Mouse (Mus musculus) A20 (cell line): ENCODE data around the gene Rgs6.

Experiments
- DNase-seq: peaks from one replicate; pipeline ENCODE4 v3.0.0-alpha.2; 2011; ENCODE audit warnings: low read depth, low spot score

Rgs6 gene

DNA sequence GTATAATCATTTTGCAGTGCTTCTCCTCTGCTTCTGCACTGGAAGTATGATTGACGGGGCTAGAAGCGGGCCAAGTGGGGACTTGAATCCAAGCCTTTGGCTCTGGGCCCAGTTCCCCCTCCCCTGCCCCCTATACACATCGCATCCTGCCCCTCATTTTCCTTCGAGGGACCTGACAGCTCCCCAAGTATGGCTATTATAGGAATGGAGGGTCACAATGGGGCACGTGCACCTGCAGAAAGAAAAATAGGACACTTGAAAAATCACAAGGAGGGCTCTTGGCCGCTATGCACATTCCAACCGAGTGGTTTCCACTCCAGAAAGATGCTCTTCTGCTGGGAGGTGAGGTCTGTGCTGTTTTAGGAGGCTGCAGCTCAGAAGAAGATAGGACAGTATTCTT, 538.8 kb downstream of the Rgs6 start:
- DNase-seq: no peak

DNA sequence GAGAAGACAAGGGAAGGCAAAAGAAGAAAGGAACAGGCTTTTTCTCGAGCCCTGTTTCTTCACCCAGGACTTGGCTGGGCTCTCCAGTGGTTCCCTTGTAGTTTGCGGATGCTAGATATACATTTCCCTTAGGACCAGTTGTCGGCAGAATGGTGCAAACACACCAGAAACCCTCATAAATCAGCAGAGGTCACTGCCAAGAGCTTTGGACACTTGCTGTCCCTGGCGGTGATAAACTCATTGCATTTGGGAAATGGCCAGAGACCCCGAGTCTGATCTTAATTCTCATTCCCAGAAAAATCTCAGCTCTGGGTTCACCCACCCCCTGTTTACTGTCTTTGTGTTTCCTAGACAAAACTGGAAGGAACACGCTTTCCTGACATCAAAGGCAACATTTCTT, 539.9 kb downstream of the Rgs6 start:
- DNase-seq: no peak

DNA sequence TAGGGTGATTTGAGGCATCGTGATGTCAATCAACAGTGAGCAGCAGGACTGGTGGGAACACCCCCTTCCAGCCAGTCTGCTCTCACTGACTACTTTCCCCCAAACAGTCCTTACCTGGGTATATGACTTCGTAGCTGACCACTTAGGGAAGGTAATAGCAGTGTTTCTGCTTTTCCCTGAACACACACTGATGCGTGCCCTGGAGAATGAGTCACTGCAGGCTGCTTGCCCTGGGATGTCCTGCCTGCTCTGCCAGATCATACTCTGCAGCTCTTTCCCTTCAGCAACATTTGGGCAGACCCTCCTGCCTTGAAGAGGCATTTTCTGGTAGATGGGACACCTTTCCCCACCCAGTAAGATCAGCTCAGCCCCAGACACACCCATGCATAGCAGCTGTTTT, 540.5 kb downstream of the Rgs6 start:
- no peak for DNase-seq

DNA sequence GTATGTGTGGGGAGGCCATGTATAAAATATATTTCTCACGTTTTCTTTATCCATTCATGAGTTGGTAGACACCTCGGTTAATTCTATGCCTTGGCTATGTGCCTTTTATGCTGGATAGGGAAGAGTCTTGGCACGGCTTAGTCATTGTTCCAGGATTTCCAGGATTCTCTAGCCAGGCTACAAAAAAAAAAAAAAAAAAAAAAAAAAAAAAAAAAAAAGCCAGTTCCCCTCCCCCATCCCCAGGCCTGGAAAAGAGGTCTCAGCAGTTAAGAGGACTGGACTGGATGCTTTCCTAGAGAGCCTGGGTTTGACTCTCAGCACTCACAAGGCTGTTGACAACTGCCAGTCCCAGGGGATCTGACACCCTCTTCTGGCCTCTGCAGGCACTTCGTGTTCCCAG, 543.3 kb downstream of the Rgs6 start:
- DNase-seq: no peak

DNA sequence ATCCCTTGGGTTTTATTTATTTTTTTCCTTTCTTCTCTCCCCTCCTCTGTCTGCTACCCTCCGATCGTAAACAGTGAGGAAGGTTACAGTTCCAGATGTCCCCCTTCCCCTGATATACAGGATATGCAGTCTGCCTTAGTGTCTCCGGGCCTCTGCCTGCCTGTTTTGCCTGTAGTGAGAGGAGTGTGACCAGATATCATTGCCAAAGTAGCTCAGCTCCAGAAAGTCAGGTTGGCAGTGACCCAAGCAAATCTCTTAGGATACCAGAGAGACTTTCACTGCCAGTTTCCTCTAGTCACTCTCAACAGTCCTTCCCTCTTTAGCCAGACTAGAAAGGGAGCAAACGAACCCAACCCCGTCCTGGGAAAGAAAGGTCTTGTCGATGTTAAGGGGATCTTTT, 545.7 kb downstream of the Rgs6 start:
- no peak for DNase-seq

DNA sequence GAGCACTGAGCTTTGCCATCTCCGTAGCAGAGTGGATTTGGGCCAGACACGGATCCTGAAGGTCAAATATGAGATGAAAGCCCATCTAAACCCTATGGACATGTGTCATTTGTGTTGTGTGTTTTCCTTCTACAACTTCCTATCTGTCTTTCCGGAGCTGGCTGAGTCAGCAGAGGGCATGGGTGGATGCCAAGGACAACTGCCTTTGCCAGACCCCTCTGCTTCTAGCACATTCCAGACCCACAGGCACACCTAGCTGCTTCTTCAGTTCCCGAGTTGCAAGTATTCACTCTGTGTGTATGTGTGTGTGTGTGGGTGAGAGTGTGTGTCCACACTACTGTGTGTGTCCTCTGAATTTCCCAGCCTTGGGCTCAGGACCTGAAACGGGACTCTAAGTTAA, 547.9 kb downstream of the Rgs6 start:
- no peak for DNase-seq

DNA sequence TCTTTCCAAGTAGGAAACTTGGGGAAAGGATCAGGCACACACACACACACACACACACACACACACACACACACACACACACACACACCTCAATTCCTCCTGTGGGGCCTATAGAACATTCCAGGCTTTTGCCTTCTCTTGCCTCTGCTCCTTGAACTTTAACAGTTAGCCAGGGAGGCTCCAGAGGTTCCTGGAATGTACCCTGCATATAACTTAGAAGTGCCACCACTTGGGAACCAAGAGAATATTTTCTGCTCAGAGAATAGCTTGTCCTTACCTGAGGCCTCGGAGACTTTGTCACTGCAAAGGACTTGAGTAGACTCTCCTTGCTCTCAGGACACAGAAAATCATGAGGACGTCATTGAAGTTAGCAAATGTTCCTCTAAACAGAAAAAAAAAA, 548.4 kb downstream of the Rgs6 start:
- DNase-seq: no peak

DNA sequence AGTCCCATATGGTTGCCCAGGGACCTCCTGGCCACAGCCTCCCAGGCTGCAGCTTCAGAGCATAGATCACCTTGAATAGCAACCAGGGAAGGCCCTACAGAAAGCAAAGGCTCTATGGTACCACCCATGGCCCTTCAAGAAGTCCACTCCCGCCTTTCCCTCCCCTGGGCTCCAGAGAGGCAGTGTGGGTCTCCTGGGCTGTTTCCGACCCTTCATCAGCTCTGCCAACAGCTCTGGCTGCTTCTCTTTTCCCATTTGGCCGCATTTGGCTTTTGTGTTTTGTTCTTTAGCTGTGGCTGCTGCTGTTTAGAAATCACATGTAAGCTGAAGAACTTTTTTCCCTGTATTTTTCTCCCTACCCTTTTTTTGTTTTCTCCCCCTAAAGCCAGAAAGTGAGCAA, 548.9 kb downstream of the Rgs6 start:
- DNase-seq: no peak

DNA sequence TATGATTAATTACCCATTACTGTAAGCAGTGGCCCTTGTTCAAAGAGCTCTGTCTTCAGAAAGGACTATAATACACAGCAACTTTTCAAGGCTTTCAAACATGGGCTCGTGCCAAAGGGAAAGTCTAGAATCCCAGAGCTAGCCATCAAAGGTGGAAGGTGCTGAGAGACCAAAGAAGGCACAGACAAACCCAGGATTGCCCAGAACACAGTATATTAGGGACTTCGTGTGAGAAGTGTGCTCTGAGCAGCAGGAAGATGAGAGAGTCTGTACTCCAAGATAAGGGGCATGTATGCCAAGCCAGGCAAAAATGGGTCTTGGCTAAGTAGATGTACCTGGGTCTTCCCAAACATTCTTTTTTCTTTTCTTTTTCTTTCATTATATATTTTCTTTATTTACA, 553.1 kb downstream of the Rgs6 start:
- no peak for DNase-seq

DNA sequence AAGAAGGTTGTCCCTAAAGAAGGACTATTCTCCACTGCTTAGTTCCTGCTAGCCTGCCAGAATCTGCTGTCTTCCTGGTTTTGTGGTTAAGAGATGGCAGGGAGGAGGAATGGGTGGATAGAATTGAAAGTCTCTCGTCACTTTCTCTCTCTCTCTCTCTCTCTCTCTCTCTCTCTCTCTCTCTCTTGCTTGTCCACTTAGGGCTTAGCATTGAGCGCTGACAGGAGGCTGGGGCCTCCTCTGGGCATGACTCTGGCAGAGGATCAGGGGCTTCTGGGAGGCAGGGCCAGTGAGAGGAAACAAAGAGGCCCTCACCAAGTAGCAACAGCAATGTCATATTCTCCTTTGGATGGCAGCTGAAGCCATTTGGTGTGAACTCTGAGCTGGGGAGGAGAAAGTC, 554.4 kb downstream of the Rgs6 start:
- no peak for DNase-seq

DNA sequence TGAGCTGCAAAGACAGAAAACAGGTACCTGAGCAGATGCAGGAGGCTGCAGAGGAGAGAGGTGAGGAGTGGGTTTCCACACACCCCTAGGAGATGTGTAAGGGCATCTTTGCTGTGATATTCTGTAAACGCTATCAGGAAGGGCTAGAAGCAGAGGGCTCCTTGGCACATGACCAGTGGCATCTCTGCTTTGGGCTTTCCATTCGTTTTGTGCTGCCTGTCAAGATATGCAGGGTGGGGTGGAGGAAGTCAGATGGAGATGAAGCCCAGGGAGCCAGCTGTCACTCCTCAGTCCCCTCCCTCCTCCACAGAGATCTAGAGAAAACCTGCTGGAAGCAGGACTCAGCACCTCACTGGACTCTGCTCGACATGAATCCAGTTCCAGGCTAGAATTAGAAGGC, 555.0 kb downstream of the Rgs6 start:
- no peak for DNase-seq

DNA sequence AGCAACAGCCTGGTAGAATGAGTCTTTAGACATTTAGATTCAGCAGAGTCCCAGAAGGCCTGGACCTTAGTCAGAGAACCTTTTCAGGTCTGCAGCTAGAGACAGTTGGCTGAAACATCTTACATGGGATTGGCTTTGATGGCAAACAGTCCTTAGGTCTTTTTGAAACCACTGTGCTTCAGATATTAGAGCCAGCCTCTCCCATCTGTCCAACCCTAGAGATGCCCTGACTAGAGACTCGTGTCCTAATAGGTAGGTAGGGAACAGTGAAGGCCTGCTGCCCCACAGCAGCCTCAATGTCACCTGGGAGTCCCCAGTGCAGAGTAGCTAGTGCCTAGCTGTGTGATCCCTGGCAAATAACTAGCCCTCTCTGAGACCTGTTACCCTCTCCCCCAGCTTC, 555.5 kb downstream of the Rgs6 start:
- no peak for DNase-seq

DNA sequence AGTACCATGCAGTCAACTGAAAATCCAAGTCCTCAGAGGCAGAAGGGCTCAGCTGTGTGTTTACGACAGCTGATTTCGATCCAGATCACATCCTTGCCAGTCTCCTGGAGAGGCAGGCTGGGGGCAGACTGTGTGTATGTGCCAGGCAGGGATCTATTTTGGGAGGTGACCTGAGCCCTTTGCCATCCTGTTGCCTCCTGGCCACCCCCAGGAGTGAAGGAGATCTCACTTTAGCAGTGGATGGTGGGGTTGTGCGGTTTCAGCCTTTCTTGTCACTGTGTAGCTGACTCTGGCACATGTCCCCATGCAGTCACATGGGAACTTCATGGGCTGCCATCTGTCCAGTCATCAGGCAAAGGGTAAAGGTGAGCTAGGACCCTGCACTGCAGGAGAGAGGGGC, 557.0 kb downstream of the Rgs6 start:
- no peak for DNase-seq

DNA sequence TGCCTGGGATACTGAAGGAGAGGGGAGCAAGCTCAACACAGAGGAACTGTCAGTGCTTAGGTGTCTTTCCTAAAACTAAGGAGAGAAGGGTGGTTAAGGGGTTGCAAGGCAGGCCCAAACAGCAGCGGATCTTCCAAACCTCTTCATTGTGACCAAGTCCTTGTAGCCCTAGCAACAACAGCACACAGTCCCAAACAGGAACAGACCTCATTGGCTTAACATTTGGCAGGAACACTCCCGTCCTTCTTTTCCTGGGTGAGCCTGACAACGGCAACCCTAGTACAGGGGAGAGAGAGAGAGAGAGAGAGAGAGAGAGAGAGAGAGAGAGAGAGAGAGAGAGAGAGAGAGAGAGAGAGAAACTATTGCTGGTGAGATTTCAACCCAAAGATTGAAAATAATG, 557.8 kb downstream of the Rgs6 start:
- DNase-seq: no peak

DNA sequence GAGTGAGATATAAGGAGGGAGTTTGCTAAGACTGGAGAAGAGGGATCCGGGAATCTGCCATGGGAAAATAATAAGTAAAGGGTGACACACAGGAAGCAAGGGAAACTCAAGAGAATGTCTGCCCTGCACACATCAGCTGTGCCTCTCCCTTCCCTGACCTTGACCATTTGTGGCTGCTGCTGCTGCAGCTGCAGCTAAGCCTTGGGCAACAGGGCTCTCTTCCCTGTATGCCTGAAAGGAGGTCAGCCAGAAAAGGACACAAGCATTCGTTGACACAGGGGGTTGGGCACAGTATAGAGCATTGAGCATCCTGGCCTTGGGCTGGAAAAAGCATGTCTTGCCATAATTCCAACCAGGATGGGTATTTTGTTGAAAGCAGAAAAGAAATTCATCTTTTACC, 558.8 kb downstream of the Rgs6 start:
- no peak for DNase-seq

DNA sequence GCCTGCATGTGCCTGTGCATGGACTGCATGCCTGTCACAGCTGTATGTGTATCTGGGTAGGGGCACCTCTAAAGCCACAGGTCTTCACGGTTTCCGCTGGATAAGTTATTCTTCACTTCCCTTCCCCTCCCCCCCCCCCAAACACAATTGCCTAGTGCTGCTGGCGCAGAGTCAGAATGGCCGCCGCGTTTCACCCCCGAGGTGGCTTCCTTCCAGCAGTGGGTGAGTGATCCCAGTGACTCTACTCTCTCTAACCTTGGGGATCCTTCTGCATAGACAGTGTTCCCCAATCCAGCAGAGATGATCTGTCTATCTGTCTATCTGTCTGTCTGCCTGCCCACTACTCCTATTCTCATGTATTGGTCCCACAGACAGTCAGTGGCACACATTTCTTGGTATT, 561.9 kb downstream of the Rgs6 start:
- no peak for DNase-seq

DNA sequence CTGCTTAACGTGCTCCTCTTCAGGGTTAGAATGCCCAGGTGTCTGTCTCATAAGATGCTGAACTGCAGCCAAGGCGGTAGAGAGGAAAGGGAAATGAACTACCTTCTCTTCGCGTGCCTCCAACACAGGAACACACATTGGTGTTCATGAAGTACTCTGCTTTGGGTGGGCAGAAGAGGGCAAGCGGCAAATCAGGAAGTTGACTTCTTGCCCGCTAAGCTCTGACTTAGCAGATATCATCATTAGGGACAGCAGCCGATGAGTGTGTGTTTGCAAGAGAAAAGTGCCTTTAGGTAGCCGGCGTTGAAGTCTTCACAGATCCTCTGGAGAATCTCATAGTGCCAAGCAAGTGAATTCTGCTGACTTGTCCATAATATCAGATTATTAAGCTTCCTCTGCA, 562.7 kb downstream of the Rgs6 start:
- no peak for DNase-seq

DNA sequence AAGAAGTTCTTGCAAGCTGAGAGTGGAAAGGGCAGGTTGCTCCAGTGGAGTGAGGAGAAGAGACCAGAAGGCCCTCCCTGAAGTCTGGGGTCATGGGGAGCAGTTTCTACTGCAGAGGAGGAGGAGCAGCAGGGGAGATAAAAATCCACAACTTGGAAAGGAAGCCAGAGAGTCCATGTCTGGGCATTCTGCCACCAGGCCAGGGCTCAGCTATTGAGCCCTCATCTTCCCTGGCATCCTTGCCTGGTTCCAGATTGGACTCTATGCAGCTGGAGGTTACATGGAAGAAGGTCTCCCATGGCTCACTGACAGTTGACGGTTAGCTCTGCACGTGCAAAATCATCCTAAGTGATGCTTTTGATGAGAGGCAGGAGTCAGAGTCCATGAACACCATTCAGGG, 563.4 kb downstream of the Rgs6 start:
- no peak for DNase-seq

DNA sequence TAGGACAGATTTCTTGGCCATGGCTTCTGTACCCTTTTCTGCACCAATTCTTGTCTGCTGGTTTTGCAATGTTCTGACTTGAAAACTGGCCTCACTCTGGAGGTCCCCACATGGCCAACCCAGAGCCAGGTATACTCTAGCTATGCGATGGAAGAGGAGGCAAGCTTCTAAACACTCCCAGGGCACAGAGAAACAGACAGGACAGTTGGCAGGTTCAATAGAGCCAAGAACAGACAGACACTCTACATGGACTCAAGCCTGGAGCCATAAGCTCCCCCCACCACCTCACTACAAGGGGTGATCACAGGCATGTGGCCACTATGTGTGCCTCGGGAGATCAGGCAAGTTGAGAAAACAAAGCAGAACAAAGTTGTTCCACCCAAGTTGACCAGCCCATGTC, 572.1 kb downstream of the Rgs6 start:
- no peak for DNase-seq

DNA sequence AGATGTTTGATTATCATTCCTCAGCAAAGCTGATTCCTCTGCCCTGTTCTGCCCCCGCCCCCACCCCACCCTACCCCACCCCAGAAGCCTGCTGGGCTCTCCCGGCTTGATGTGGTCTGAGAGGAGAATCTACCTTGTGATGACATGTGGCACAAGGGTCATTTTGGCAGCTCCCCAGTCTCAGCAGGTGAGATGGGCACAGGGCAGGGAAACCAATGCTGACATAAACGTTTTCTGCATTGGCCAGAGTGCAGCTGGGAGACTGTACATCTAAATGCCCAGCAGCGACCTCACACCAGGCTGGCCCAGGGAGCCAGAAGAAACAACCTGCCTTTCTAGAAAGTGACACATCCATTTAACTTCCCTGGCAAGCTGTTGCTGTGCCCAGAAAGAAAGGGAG, 572.6 kb downstream of the Rgs6 start:
- DNase-seq: no peak

DNA sequence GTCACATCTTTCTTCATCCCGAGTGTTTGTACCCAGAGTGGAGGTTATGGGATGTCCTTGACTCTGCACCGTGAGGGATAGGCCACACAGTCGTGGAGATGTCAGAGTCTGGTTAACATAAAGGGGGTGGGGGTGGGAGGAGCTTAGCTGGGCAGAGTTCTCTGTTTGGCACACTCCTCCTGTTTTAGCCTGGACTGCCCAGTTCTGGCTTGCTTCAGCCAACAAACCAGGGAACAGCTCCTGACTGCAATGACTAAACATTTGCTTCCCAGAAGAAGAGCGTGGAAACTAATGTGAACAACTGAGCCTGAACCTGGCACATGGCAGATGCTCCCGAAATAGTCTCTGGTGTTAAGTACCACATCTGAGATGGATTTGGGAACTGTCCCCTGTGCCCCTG, 575.6 kb downstream of the Rgs6 start:
- DNase-seq: no peak

DNA sequence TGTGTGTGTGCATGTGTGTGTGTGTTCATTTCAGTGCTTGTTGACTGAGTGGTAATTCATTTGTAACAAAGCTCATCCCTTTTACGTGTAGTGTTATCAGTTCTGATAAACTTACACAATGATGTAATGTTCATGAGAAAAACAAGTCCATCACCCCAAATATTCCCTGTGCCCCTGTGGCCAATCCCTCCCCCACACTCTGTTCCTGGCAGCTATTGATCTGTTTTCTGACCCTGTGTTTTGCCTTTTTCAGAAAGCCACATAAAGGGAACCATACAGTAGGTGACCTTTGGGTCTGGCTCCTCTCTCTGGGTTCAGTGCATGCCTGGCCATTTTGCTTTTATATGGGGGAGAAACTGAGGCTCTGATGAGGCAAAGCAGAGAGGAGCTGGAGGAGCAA, 577.0 kb downstream of the Rgs6 start:
- DNase-seq: no peak

DNA sequence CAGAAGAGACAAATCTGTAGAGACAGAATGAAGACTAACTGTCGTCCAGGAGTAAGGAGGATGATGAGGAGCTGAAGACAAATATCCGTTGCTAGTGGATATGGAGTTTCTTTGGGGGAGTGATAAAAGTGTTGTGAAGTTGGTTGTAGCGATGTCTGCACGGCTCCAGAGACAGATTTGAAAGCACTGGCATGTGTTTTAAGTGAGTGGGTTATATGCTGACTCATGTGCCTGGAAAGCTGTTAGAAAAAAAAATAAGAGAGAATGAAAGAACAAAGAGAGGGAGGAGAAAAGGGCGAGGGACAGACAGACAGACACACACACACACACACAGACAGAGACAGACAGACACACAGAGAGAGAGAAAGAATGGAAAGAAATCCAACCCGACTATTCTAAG, 580.2 kb downstream of the Rgs6 start:
- no peak for DNase-seq

DNA sequence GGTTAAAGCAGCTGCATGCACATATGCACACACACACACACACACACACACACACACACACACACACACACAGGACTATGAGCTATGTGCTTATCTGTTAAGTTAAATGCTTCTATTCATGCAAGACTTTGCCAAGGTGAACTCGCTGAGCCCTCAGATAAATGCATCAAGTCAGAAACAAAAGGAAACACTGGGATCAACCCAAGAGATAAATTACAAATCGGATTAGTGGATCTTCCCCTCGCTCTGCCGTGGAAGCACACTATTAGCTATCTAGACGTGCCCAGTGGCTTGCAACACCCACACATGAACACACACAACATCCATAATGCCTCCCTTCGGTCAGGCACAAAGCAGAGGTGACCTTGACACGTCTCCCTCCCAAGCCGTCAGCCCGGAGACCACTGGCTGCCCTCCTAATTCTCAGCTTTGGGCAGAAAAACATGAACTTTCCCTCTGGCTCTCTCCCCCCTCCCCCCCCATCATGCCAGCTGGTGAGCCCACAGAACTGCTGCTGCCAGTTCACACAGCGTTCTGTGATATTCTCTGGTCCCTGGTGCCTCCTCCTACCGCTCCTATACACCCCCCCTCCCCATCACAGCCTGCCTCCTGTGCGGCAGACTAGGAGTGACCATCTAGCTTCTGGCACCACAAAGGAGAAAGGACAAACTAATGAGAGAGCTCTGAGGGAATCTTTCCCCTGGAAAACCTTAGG, 581.6 kb downstream of the Rgs6 start:
- DNase-seq: no peak
